Mouse (Mus musculus) stomach, embryonic 15.5 days (tissue): ENCODE measurements around the gene Ces2b. TPM values are rescaled to one million over a fixed set of nuclear protein-coding genes. Genes with fewer than 3 reads are reported as not detected.
"Not testable (repeated sequence)": the region's sequence is repeated elsewhere in the genome, so short reads cannot be mapped to it uniquely, and the experiment has no call there.

Source experiments
- ATAC-seq: fragments of 200-750 bp; cut with Nextera tagmentation; 2 replicates; pipeline ENCODE4 v1.8.0; 2017; ENCODE audit warnings: low read depth, moderate number of reproducible peaks, moderate TSS enrichment; ENCODE audit not compliant: insufficient read depth, low FRiP score
- H3K27ac ChIP-seq: fragments of 300-500 bp; sonication (generic); 2 replicates; pipeline ENCODE4 v1.5.1; 2015; ENCODE audit warnings: mild to moderate bottlenecking, inconsistent platforms
- H3K27me3 ChIP-seq: fragments of 300-500 bp; sonication (generic); replicated peaks from 2 replicates; pipeline ENCODE4 v1.6.1; 2015; ENCODE audit warnings: inconsistent platforms
- H3K36me3 ChIP-seq: fragments of 300-500 bp; sonication (generic); 2 replicates; pipeline ENCODE4 v1.6.1; 2015; ENCODE audit warnings: inconsistent platforms
- H3K4me1 ChIP-seq: fragments of 300-500 bp; sonication (generic); 2 replicates; pipeline ENCODE4 v1.6.1; 2015; ENCODE audit warnings: inconsistent platforms
- H3K4me2 ChIP-seq: fragments of 300-500 bp; sonication (generic); 2 replicates; pipeline ENCODE4 v1.6.1; 2015; ENCODE audit warnings: mild to moderate bottlenecking, inconsistent platforms
- H3K4me3 ChIP-seq: fragments of 300-500 bp; sonication (generic); replicated peaks from 2 replicates; pipeline ENCODE4 v1.5.1; 2015; ENCODE audit warnings: inconsistent platforms
- H3K9ac ChIP-seq: fragments of 300-500 bp; sonication (generic); 2 replicates; pipeline ENCODE4 v1.6.1; 2015; ENCODE audit warnings: inconsistent platforms
- H3K9me3 ChIP-seq: fragments of 300-500 bp; sonication (generic); 2 replicates; pipeline ENCODE4 v1.6.1; 2016; ENCODE audit warnings: inconsistent platforms
- WGBS: fragments of 180-500 bp; shearing (Covaris S2); methylation state at CpG from one replicate; pipeline ENCODE4 v1.1.7; 2015; 5-methylcytosine and 5-hydroxymethylcytosine counted together
- polyA plus RNA-seq: library from polyadenylated mRNA; unstranded; fragments of >200 nt; fragmentation: Nextera tagmentation; extraction: Ambion mirVana; gene quantifications from 2 replicates; pipeline ENCODE4 v1.2.1, GENCODE M21; 2015

The Ces2b gene
- polyA plus RNA-seq, 1 experiment from 2014 or later, result 0.59 TPM

GRCm38 (mm10) chr8:104847741-104848462 lies 16.5 kb downstream of the Ces2b start:
- no peaks in the 10 kb centered on the region for H3K9me3 ChIP-seq
- H3K9ac ChIP-seq, result no peak overlapping the region
- H3K4me1 ChIP-seq, result no peaks in the 10 kb centered on the region
- 69% methylated on average over 4 of the region's 4 CpGs for WGBS
- ATAC-seq, result no peak
- H3K36me3 ChIP-seq, result no peaks in the 10 kb centered on the region
- no peaks in the 10 kb centered on the region for H3K27me3 ChIP-seq
- H3K4me3 ChIP-seq, result no peak overlapping the region
- H3K27ac ChIP-seq, result no peak overlapping the region
- H3K4me2 ChIP-seq, result no peak overlapping the region

GRCm38 (mm10) chr8:104866844-104867531 lies 35.6 kb downstream of the Ces2b start:
- not testable (repeated sequence) for H3K27me3 ChIP-seq, H3K9me3 ChIP-seq, H3K36me3 ChIP-seq, H3K4me1 ChIP-seq, H3K27ac ChIP-seq, H3K9ac ChIP-seq, H3K4me3 ChIP-seq, H3K4me2 ChIP-seq
- WGBS, result no CpG with 5 or more reads among the region's 4 CpGs
- peak; percentile 78 for ATAC-seq

DNA sequence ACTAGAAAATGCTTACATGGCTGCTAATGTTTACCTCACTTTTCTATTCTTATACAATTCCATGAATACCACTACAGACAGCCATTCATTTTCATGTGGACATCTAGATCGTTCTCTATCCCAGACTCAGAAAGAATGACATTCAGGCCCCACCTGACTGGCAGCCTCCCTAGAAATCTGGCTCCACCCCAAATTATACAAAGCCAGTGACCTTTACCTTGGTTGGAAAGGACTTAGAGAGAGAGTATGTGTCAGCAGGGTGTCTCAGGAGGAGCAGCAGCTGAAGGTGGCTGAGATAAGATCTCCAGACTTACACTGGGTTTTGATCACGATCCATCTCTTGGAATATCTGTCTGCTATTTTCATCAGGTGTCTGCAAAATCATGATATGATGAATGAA lies 37.5 kb downstream of the Ces2b start:
- no CpG with 5 or more reads among the region's 2 CpGs for WGBS
- not testable (repeated sequence) for ATAC-seq, H3K9me3 ChIP-seq

GRCm38 (mm10) chr8:104886223-104886926 lies 55.0 kb downstream of the Ces2b start:
- H3K27ac ChIP-seq, H3K4me2 ChIP-seq, H3K4me1 ChIP-seq, H3K27me3 ChIP-seq, H3K9me3 ChIP-seq, H3K4me3 ChIP-seq, H3K36me3 ChIP-seq, H3K9ac ChIP-seq: not testable (repeated sequence)
- ATAC-seq, result peak; percentile 58; the same call in 1 of the 2 replicates
- WGBS, result no CpG with 5 or more reads among the region's 4 CpGs

More for the DNA sequence above, 37.5 kb downstream of the Ces2b start:
- not testable (repeated sequence) for H3K4me3 ChIP-seq, H3K36me3 ChIP-seq, H3K4me1 ChIP-seq, H3K9ac ChIP-seq, H3K27ac ChIP-seq, H3K4me2 ChIP-seq, H3K27me3 ChIP-seq

Other genes with a start within 250 kb of the Ces2b start
- 11.8 and 13.4 TPM in 2 replicates for gene Pdp2, start 240.1 kb upstream of the Ces2b start, polyA plus RNA-seq
- gene Cdh16, start 207.2 kb upstream of the Ces2b start, polyA plus RNA-seq, result 0.92 and 2.7 TPM in 2 replicates
- 6.5 and 7.9 TPM in 2 replicates for gene Rrad, start 200.2 kb upstream of the Ces2b start, polyA plus RNA-seq
- 93.3 and 95.5 TPM in 2 replicates for gene Ciao2b, start 189.6 kb upstream of the Ces2b start, polyA plus RNA-seq
- 1.5 and 2.7 TPM in 2 replicates for gene Ces2a, start 97.6 kb upstream of the Ces2b start, polyA plus RNA-seq
- gene Ces2c, start 15.5 kb downstream of the Ces2b start, polyA plus RNA-seq, result 0.80 and 0.87 TPM in 2 replicates
- gene Ces2e, start 94.7 kb downstream of the Ces2b start, polyA plus RNA-seq, result 3.0 and 5.0 TPM in 2 replicates
- 0.12 and 0.15 TPM in 2 replicates for gene Ces2f, start 115.8 kb downstream of the Ces2b start, polyA plus RNA-seq
- 3.6 and 6.2 TPM in 2 replicates for gene Ces2g, start 130.1 kb downstream of the Ces2b start, polyA plus RNA-seq
- gene Ces2h, start 169.3 kb downstream of the Ces2b start, polyA plus RNA-seq, result not detected in 2 replicates
- gene Ces3a, start 217.0 kb downstream of the Ces2b start, polyA plus RNA-seq, result not detected in 2 replicates